Mouse (Mus musculus): Measurements from ENCODE around the gene Gm20741.

Gm20741 gene

GRCm38 (mm10) chr16:88811827-88812226 lies at the start of gene Gm20741:
Gm20741 (minus strand) TSS chr16:88812220.
- DNase-seq (ENCODE audit: low spot score in 2 of 2): no peak

DNA sequence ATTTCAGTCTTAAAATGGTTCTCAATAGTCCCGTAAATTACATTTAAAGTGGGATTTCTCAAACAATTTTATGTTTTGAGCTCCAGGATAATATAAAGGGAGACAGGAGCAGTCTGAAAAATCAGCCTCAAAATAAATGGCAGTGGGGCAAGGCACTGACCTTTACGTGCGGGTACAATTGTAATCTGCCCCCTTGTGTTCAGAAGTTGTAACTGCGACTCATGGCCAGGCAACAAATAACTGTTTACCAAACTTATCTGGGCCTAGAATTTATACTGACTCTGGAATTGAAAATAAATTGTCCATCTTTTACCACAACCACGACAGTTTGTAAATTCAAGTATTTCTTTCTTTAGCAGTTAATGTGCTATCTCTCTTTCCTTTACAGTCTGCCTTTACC lies 39.4 kb upstream of the Gm20741 start:
- DNase-seq (ENCODE audit: low spot score in 2 of 2): no peak

GRCm38 (mm10) chr16:88848558-88848957 lies 36.5 kb upstream of the Gm20741 start:
- no peak for DNase-seq (ENCODE audit: low spot score in 2 of 2)

DNA sequence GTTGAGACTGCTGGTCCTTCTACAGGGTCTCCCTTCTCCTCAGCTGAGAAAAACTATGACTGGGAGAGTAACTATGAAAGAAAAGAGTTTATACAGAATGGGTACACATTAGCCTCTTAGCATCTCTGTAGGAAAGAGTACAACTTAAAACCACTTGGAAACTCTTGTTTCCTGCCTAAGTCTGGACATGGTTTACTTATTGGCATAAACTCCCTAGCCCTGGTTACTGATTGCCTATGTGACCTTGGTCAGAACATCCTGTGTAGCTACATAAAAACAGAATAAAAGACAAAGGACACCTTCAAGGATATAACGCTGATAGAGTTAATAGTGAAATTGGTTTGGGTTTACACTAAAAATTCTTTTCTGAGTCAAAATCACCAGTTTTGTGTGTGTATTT lies 35.3 kb upstream of the Gm20741 start:
- DNase-seq (ENCODE audit: low spot score in 2 of 2): no peak

DNA sequence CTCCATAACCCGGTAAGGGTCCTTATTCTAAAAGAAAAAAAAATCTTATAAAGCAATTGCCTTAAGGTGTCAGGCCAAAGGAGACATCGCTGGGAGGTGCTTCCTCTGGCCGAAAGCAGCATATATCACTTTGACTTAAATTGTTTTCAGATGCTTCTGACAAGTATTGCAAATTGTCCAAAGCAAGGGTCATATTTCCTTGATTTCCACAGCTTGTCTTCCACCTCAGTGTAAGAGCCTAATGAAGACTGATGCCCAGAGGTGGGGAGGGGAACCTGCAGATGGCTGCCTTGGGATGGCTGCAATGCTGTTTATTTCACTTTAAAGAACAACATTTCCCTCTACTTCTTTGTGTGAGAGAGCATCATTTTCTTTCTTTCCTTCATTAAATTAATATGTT lies 15.0 kb upstream of the Gm20741 start:
- no peak for DNase-seq (ENCODE audit: low spot score in 2 of 2)

GRCm38 (mm10) chr16:88826095-88826652 lies 14.2 kb upstream of the Gm20741 start, which contains the start of gene Krtap14:
Krtap14 (minus strand) TSS chr16:88826145.
- DNase-seq (ENCODE audit: low spot score in 2 of 2): no peak

DNA sequence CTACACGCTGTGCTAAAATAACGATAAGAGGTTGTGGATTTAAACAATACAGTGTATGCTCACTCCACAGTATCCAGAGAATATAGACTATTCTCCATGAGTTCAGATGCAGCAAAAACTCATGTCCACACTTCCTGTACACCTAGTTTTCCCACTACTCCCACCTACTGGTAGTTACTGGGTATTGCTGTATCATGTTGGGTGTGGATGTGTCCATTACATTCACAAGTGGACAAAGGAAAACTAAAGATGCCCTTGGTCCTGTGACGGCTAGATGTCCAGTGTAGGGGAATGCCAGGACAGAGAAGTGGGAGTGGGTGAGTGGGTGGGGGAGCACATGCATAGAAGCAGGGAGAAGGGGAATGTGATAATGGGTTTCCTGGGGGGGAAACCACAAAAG lies 11.7 kb upstream of the Gm20741 start:
- DNase-seq (ENCODE audit: low spot score in 2 of 2): no peak

DNA sequence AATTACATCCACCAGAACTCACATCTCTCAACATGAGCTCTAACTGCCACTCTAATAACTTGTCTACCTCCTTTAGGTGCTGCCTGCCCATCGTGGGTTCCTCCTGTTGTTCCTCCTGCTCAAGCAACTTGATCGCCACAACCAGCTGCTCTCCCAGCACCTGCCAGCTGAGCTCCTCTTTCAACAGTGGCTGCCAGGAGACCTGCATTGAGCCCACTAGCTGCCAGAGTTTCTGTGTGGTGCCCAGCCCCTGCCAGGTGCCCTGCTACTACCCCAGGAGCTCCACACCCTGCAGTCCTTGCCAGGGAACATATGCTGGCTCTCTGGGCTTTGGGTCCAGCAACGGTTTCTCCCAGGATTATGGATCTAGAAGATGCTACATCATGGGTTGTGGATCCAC lies 8.0 kb upstream of the Gm20741 start, which contains the start of gene Krtap15:
Krtap15 (plus strand) TSS at position 150 of the 400 bp plus-strand sequence.
- no peak for DNase-seq (ENCODE audit: low spot score in 2 of 2)

DNA sequence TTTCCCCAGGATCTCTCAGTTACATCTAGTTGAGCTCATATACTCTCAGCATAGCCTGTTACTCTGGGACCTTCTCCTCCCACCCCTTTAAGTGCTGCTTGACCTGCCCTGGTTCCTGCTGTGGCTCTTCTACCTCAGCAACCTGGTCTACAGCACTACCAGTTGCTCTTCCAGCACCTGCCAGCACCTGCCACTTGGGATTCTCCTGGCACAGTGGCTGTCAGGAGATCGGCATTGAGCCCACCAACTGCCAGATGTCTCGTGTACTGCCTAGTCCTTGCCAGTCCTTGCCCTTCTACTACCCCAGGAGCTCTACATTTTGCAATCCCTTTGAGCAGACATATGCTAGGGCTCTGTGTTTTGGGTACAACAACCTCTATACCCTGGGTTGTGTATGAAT lies 25.2 kb downstream of the Gm20741 start:
- DNase-seq (ENCODE audit: low spot score in 2 of 2): no peak

GRCm38 (mm10) chr16:88777596-88777995 lies 34.4 kb downstream of the Gm20741 start, which contains the start of gene Gm5965:
Gm5965 (plus strand) TSS chr16:88777896.
- no peak for DNase-seq (ENCODE audit: low spot score in 2 of 2)

DNA sequence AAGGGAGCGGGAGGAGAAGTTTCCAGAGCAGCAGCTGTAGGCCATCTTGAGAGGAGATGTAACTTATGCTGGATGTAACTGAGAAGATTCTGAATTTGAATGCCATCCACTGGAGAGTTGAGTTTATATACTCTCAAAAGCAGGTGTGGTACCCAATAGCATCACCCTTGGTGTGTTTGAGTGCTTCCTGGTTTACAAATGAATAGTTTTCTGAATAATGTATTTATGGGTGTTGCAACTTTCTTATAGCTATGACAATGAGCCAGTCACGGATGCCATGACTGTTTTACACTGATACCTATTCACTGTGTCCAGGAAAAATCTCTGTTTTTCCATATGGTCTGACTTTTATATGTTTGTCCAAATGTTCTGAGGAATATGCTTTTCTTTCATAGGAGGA lies 37.9 kb downstream of the Gm20741 start, which contains the start of gene 2310057N15Rik:
2310057N15Rik (minus strand) TSS at position 101 of the 400 bp plus-strand sequence.
- no peak for DNase-seq (ENCODE audit: low spot score in 2 of 2)

All from spleen, postnatal 4 days (tissue).